Mouse (Mus musculus) brain, embryonic 14.5 days (tissue): Measurements from ENCODE around the gene Csrnp3.

Experiments
- CTCF ChIP-seq: fragments of 200-500 bp; IDR thresholded peaks from 2 replicates; pipeline ENCODE4 v1.5.1; 2012; ENCODE audit warnings: inconsistent platforms, mild to moderate bottlenecking, moderate library complexity, borderline replicate concordance; ENCODE audit not compliant: insufficient read depth, insufficient read length; ENCODE audit errors: extremely low read depth
- POLR2A ChIP-seq: fragments of 200-500 bp; IDR thresholded peaks from 2 replicates; pipeline ENCODE4 v1.6.1; 2012; ENCODE audit warnings: mild to moderate bottlenecking, inconsistent platforms, borderline replicate concordance; ENCODE audit not compliant: poor library complexity, insufficient read depth, insufficient read length, severe bottlenecking; ENCODE audit errors: extremely low read depth

GRCm38 (mm10) chr2:65987588-65987987 is 142.0 kb downstream of the Csrnp3 start:
- TF ChIP-seq CTCF (no peak), POLR2A (no peak)
